Mouse (Mus musculus) CD8-positive naive resting alpha-beta T cell, adult 57 days (primary cell): ENCODE measurements around the gene Fam221a. TPM values are rescaled to one million over a fixed set of nuclear protein-coding genes. Genes with fewer than 3 reads are reported as not detected.

ENCODE experiments used
- total RNA-seq: library from RNA; stranded (reverse); gene quantifications from one replicate; pipeline ENCODE4 v1.2.4, GENCODE M21; 2023

Gene Fam221a
- total RNA-seq: 6.1 TPM

GRCm38 (mm10) chr6:49367159-49368054 lies at the start of gene Fam221a:
Gene Fam221a, plus strand, starts transcription at chr6:49367739.

GRCm38 (mm10) chr6:49318966-49319594 lies 48.5 kb upstream of the Fam221a start, which contains the start of gene Ccdc126:
Gene Ccdc126, plus strand, starts transcription at chr6:49319274.

GRCm38 (mm10) chr6:49395316-49395715 lies 27.8 kb downstream of the Fam221a start, which contains the start of gene Stk31:
Gene Stk31, plus strand, starts transcription at chr6:49395604.

Other genes starting within 250 kb of the Fam221a start
- not detected for gene Igf2bp3, start 152.8 kb upstream of the Fam221a start, total RNA-seq
- 181 TPM for gene Tra2a, start 103.7 kb upstream of the Fam221a start, total RNA-seq
- 6.7 TPM for gene Ccdc126, start 48.5 kb upstream of the Fam221a start, total RNA-seq
- not detected for gene Stk31, start 27.9 kb downstream of the Fam221a start, total RNA-seq